Mouse (Mus musculus) brain, embryonic 14.5 days (tissue): Measurements from ENCODE around the gene Dyrk1a. TPM values are rescaled to one million over a fixed set of nuclear protein-coding genes. Genes with fewer than 3 reads are reported as not detected.

Experiments
- DNase-seq: peaks from one replicate; pipeline ENCODE4 v3.0.0-alpha.2; 2011; ENCODE audit warnings: low read depth
- CTCF ChIP-seq: fragments of 200-500 bp; IDR thresholded peaks from 2 replicates; pipeline ENCODE4 v1.5.1; 2012; ENCODE audit warnings: inconsistent platforms, mild to moderate bottlenecking, moderate library complexity, borderline replicate concordance; ENCODE audit not compliant: insufficient read depth, insufficient read length; ENCODE audit errors: extremely low read depth
- POLR2A ChIP-seq: fragments of 200-500 bp; IDR thresholded peaks from 2 replicates; pipeline ENCODE4 v1.6.1; 2012; ENCODE audit warnings: mild to moderate bottlenecking, inconsistent platforms, borderline replicate concordance; ENCODE audit not compliant: poor library complexity, insufficient read depth, insufficient read length, severe bottlenecking; ENCODE audit errors: extremely low read depth
- polyA plus RNA-seq: library from polyadenylated mRNA; depleted of rRNA; stranded (reverse); fragments of >200 nt; gene quantifications from 2 replicates; pipeline ENCODE4 v1.2.3, GENCODE M21; 2012; rRNA removed

Dyrk1a gene
- polyA plus RNA-seq = 51.7 and 57.3 TPM in 2 replicates

DNA sequence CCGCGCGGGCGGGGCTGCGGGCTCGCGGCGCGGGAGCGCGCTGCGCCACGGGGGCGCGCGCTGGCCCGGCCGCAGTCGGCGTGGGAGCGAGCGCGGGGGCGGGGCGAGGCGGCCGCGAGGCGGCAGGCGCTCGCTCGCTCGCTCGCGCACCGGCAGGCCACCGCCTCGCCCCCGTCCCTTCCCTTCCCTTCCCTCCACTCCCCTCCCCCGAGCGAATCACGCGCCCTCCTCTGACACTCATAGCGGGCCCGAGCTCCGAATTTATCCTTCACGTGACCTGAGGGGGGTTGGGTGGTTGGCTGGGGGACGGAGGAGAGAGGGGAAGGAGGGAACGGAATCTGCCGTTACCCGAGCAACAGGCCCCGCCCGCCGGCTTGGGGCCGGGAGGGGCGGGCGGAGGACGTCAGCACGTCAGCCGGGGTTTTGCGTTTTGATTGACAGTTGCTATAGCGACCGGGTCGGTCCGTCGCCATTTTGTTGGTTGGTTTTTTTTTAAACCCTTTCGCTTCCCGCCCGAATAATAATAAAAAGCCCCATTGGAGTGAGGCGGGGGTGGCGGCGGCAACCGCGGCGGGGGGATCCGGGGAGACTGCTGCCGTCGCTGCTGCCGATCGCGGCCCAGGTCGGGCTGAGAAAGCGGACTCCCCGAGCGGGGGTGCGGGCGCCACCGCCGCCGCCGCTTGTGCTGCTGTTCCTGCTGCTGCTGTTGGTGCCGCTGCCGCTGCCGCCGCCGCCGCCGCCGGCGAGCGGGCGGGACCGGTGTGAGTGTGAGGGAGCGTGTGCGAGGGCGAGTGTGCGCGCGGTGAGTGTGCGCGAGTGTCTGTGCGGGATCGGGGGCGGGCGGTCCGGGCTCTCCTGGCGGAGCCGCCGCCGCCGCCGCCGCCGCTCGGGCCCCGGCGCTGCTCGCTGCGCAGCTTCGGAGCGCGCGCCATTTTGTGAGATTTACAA, at the start of gene Dyrk1a:
TSS of gene Dyrk1a (plus strand) at position 782 of the 948 bp plus-strand sequence.
- peak; percentile 100 for DNase-seq
- TF ChIP-seq CTCF = no peak
- TF ChIP-seq POLR2A = peak; percentile 82

DNA sequence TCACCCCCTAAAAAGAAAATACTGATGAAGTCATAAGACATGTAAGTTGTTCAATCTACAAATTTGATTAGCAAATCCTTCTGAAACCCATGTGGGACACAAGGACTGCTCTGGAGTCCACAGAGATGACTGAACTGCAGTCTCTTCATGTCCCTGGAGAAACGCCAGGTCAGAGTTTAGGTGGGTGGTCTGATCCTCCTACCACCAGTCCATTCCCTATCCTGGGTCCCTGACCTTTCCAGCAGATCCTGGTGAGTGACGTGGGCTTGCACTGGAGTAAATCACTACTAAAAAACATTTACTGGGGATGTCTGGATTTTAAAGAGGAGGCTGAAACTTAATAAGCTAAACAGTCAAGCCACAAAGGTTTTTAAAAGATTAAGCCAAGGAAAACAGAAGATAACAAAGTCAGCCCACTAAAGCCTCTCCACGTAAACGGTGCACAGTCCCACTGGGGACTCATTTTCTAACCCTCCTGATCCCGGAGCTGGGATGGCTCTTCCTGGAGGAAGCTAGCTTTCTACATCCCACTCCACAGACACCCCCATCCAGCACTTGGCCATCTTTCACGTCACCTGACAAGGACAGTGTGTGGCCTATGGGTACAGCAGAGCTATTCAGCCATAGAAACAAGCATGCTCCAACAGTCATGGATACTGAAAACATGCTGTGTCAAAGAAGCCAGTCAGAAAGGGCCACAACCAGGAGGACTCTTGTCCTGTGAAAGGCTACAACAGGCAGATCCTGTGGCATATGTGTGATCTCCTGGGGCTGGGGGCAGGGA, 46.0 kb upstream of the Dyrk1a start:
- DNase-seq = no peak
- TF ChIP-seq POLR2A (no peak), CTCF (no peak)

GRCm38 (mm10) chr16:94524691-94525090, 45.1 kb upstream of the Dyrk1a start:
- DNase-seq = no peak
- TF ChIP-seq POLR2A (no peak), CTCF (no peak)

GRCm38 (mm10) chr16:94525955-94526343, 43.9 kb upstream of the Dyrk1a start:
- DNase-seq = no peak
- TF ChIP-seq CTCF (no peak), POLR2A (no peak)

- TF ChIP-seq POLR2A (peak; percentile 54), CTCF (no peak)
- DNase-seq = peak; percentile 99
Measured at GRCm38 (mm10) chr16:94526344-94527151, 43.3 kb upstream of the Dyrk1a start, which contains the start of gene Vps26c. Vps26c (minus strand) TSS chr16:94526830.

DNA sequence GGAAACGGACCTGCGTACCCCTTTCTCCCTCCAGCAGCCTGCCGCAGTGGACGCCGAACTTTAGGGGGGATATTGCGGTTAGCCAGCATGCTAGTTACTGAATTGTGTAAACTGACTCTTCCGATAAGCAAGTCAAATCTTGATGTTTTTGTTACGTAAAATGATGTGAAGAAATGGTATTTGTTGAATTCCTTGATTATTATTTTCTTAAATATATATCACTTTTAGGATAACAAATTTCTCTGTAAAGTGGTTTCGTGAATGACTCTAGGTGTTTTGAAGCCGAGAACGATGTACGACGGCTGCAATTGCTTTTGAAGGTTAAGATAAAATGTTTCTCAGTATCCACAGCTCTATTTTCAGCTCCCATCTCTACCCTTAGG, 42.7 kb upstream of the Dyrk1a start:
- DNase-seq = no peak
- TF ChIP-seq POLR2A (no peak), CTCF (no peak)

DNA sequence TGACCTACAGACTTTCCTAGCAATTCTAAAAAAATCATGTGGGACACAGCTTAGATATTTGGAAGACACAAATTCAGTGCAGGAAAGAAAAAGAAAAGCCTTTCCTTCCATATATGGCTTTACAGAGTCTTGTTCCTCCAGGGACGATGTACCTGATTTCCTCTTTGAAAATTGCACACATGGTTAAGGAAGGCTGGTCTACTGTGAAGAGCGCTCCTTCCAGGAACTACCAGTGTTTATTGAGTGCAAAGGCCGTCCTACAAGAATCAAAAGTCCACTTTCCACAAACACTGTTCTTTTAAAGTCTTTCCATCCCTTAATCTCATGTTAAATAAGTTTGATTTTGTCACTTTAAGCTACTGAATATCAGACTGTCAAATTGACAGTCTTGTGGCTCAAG, 42.3 kb upstream of the Dyrk1a start:
- no peak for TF ChIP-seq POLR2A
- no peak for TF ChIP-seq CTCF
- DNase-seq = no peak

DNA sequence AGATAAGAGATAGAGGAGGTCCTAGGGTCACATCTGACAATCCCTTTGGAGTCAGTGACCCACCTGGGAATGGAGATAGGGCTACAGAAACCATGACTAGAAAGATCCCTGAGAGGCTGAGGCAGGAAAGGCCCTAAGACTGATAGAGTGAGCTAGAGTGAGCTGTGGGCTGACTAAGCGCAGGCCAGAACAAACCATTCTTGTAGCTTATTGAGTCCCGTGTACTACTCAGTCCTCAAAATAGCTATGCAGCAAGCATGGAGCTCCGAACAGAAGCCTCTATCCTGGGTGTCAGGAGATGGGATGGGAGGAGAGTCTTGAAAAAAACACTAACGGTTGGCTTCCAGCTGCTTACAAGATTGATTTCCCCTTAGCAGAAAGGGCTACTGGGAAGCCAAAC, 38.5 kb upstream of the Dyrk1a start:
- DNase-seq = no peak
- TF ChIP-seq CTCF (no peak), POLR2A (no peak)

- DNase-seq = no peak
- TF ChIP-seq POLR2A (no peak), CTCF (no peak)
Measured at GRCm38 (mm10) chr16:94533679-94534078, 36.1 kb upstream of the Dyrk1a start.

GRCm38 (mm10) chr16:94535716-94536115, 34.1 kb upstream of the Dyrk1a start:
- TF ChIP-seq CTCF = no peak
- TF ChIP-seq POLR2A = no peak
- DNase-seq = no peak

- DNase-seq = no peak
- TF ChIP-seq CTCF = no peak
- no peak for TF ChIP-seq POLR2A
Measured at GRCm38 (mm10) chr16:94536417-94537158, 33.2 kb upstream of the Dyrk1a start.
